Mouse (Mus musculus) gastrocnemius, postnatal 36 days (tissue): Measurements from ENCODE around the gene Zfp493. TPM values are rescaled to one million over a fixed set of nuclear protein-coding genes. Genes with fewer than 3 reads are reported as not detected.
"Not testable (repeated sequence)": the region's sequence is repeated elsewhere in the genome, so short reads cannot be mapped to it uniquely, and the experiment has no call there.

Source experiments
- DNase-seq, 2 experiments: peaks; one replicate each; pipeline ENCODE4 v3.0.0; 2022
- intact Hi-C: fragments of 180-260 bp; cut with DNase I; formaldehyde crosslinking; loops from one replicate; pipeline ENCODE4 v1.15.1; 2025
- long read RNA-seq, 2 experiments: library from polyadenylated mRNA; stranded (forward); transcript quantifications; one replicate each; pipeline ENCODE4 v2.0.0; 2021
- total RNA-seq, 2 experiments: library from RNA; stranded (reverse); gene quantifications; 2 replicates each; pipeline ENCODE4 v1.2.3; 2021

Gene Zfp493
- total RNA-seq: 1 to 10 TPM; 3.0 to 3.7 TPM
- long read RNA-seq, experiment 1, partial matches to known transcripts: 0 of 1 reads
- long read RNA-seq, experiment 1, other reads (novel, unspliced or antisense): 1 of 1 reads
- long read RNA-seq, experiment 2, partial matches to known transcripts: 0 of 2 reads
- long read RNA-seq, experiment 2, other reads (novel, unspliced or antisense): 2 of 2 reads

GRCm38 (mm10) chr13:67779265-67780221 is at the start of gene Zfp493:
TSS of gene Zfp493 (plus strand) at chr13:67779693.
- DNase-seq: peak; percentile 46 to 67
- intact Hi-C loops: no loop called here

DNA sequence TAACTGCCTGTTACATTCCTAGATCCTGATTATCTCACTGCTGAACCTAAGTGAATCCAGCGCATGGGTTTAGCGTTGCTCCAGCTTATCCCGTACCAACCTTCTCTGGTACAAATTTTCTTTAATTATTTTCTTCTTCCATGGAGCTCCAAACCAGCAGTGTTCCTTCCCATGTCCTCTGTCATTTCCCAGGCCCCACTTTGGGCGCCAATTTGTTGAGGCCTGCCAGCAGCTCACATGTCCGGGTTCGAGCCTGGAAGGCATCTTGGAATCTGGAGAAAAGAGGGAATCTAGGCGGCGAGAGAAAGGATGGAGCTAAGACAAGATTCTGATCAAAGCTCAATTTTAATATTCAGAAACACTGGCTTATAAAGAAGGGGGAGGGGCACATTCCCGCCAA is 45.1 kb upstream of the Zfp493 start:
- intact Hi-C loops, DNase-seq: not testable (repeated sequence)

DNA sequence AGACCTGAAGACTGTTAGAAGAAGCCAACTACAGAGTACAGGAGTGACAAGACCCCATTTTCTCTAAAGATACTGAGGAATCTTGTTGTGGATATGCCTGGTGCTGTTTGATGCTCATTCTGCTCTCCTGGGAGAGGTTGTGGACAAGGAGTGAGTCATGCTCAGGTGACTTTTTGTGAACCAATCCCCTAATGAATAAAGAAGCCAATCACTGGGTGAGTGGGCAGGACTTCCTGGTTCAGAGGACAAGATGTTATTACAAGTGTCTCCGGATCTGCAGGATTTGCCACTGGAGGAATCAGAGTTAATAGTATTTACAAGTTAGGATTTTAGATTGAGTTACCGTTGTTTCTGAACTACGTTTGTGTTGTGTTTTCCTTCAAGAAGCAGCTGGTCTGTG is 36.6 kb upstream of the Zfp493 start:
- intact Hi-C loops: no loop called here
- DNase-seq: no peak

DNA sequence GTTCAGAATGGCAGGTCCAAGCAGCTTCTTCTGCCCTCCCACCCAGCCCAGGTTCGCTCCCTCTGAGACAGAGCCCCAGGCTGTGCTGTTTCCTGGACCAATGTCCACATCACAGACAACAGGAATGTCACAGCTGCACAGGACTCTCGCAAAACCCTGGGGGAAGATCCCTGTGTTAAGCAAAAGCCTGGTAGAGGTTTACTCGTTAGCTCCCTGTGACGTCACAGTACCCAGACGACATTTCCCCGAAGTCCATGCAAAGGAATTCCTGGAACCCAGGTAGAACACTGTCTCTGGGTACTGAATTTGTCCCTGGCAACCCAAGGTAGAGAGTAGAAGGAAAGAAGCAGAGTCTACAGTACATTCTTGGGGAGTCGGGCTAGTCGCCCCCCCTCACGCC is 35.6 kb upstream of the Zfp493 start:
- intact Hi-C loops: no loop called here
- DNase-seq: no peak

DNA sequence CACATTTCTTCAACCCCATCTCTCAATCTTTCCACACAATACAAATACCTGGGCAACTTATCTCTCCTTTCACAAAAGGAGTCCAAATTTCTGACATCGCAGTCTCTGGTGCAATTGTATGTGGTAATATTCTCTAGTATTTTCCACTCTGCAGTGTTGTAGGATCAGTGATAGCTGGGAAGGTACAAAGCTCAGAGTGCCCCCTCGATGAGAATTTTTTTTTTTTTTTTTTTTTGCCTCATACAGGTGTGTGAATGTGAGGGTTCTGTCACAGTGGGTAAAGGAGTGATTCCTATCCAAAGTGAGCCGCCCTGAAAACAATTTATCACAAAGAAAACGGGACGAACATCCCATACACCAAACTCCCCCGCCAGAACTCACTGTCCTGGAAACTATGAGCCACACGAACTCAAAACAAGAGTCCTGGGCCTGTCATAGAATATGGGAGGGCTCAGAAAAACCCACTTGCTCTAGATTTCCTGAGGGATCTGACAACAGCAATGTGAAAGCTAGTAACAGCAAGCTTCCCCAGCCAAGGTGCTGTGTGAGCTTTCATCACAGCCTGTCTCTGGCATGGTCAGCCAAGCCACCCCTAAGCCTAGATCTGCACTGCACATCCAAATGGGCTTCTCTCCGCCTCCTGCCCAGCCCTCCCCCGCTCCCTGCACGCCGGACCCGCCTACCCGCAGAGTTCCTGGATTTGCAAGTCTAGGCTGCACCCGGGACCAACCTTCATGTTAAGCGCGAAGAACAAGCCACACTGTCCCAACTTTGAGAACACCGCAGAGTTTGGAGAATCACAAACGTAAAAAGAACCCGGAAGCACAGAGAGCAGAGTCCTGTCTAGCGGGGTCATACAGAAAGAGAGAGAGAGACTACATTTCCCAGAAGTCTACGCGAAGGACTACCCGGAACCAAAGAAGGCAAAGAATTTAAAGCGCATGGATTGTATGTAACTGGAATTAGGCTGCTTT is 24.9 kb upstream of the Zfp493 start, which contains the start of gene Zfp85:
Gene Zfp85, minus strand, starts transcription at position 896 of the 974 bp plus-strand sequence.
- DNase-seq: peak; percentile 32 to 53
- intact Hi-C loops: no loop called here

DNA sequence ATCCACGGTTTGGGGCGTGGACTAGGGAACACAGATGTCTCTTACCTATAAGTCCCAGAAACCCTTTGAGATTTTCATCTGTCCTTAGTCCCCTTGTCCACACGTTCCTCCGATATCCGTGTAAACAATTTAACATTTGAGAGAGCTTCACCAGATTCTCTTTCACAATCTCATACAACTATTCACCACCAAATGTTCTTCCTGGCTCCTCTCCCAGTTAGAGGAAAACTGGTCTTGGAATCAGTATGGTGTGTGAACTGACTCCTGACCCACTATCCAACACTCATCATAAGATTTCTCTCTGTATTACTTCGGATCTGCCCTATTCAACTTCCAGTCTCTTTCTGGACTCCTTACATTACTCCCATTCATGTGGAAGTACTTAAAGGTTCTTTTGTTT is 23.7 kb upstream of the Zfp493 start:
- DNase-seq: no peak
- intact Hi-C loops: no loop called here

- intact Hi-C loops: no loop called here
- no peak for DNase-seq
These were observed 19.5 kb upstream of the Zfp493 start for GRCm38 (mm10) chr13:67759966-67760365.

- intact Hi-C loops: no loop called here
- no peak for DNase-seq
These were observed 16.3 kb upstream of the Zfp493 start for GRCm38 (mm10) chr13:67763031-67763768.

DNA sequence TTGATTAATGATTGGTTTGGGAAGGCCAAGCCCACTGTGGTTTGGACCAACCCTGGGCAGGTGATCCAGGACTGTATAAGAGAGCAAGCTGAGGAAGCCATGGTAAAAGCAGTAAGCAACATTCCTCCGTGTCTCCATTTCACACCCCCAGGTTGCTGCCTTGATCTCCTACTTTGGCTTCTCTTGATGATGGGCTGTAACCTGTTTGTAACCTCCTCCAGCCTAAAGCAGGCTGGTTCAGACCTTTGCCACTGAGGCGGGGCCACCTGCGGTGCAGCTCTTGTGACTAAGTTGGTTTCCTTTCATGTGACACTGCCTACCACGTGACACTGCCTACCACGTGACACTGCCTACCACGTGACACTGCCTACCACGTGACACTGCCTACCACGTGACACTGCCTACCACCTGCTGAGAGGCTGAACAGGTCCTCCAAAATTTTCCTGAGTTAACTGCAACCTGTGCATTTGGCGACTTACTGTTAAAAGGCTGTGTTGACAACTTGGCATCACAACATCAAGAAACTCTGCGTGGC is 12.5 kb downstream of the Zfp493 start:
- no peak for DNase-seq

GRCm38 (mm10) chr13:67798618-67799017 is 19.1 kb downstream of the Zfp493 start:
- DNase-seq: no peak
- intact Hi-C loops: no loop called here

More for the DNA sequence above, 12.5 kb downstream of the Zfp493 start:
- intact Hi-C loops: no loop called here

GRCm38 (mm10) chr13:67799151-67799550 is 19.7 kb downstream of the Zfp493 start:
- DNase-seq, intact Hi-C loops: not testable (repeated sequence)

- intact Hi-C loops: no loop called here
- DNase-seq: no peak
These were observed 32.2 kb downstream of the Zfp493 start for GRCm38 (mm10) chr13:67811651-67812210.

DNA sequence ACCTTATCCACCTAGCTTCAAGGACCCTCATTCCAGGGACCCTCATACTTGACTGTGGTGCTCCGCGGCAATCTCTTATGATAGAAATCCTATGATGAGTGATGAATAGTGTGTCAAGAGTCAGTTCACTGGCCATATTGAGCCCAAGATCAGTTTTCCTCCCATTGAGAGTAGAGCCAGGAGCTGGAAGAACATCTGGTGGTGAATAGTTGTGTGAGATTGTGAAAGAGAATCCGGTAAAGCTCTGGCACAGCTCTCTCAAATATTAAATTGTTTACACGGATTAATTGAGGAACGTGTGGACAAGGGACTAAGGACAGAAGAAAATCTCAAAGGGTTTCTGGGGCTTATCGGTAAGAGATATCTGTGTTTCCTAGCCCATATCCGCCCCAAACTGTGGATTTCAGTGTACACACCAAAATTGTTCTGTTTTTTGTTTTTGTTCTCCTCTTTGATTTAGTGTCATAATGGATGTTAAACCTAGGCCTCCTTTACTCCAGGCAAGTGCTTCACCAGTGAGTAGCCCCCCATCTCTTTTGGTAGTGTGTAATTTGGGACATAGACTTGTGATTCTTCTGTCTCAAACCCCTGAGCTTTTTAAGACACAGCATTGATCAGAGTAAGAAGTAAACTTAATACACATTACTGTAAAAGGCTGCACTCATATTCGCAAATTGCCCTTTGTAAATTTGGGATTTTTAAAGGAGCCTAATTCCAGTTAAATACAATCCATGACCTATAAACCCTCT is 33.6 kb downstream of the Zfp493 start:
- DNase-seq: no peak
- intact Hi-C loops: no loop called here

- DNase-seq: peak; percentile 58 to 82
- intact Hi-C loops: no loop called here
These were observed 34.5 kb downstream of the Zfp493 start, which contains the start of gene Zfp273 for GRCm38 (mm10) chr13:67813710-67814660. TSS of gene Zfp273 (plus strand) at chr13:67813740.

DNA sequence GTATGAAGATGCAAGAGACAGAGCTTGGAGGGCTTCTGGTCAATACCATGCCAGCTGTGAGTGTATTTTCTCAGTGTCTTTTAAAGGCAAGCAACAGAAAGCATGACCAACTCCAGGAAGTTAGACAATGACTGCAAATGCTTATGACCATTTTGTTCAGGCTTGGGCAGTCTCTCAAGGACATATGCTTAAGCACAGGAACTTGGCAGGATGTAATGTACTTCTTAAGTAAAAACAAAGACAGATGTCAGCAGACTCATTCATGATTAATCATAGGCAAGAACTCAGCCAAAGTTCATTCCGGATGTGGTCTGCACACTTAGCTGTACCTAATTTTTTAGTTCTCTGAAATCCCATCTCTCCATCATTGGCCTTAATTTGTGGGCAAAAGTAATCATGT is 39.1 kb downstream of the Zfp493 start:
- DNase-seq: no peak
- intact Hi-C loops: no loop called here

DNA sequence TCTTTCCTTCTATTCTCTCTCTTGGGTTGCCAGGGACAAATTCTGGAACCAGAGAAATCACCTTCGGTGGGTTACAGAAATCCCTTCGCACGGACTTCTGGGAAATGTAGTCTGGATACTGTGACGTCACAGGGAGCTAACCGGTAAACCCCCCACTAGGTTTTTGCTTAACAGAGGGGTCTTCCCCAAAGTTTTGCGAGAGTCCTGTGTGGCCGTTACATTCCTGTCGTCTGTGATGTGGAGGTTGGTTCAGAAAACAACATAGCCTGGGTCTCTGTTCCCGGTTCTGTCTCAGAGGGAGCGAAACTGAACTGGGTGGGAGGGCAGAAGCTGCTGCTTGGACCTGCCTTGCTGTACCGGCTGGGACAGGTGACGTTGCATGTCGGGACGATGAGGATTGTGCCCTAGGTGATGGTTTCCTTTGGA is 51.4 kb downstream of the Zfp493 start, which contains the start of gene Gm10037:
Gene Gm10037, plus strand, starts transcription at position 196 of the 426 bp plus-strand sequence.
- intact Hi-C loops: no loop called here
- DNase-seq: no peak

DNA sequence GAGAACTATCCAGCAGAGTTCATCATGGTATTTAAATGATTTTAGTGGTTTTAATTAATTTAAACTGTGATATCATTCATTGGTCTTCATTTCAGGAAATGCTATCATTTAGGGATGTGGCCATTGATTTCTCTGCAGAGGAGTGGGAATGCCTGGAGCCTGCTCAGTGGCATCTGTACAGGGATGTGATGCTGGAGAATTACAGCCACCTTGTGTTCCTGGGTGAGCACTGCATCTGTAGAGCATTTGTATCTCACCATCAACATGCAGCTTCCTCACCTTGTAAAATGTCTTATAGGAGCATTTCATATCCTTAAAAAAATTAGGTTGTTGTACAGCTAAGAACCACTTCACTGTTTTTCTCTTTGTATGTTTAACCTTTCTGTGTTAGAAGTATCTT is 53.6 kb downstream of the Zfp493 start:
- DNase-seq, intact Hi-C loops: not testable (repeated sequence)
